Mouse (Mus musculus): ENCODE measurements around the gene Sbk2.

DNA sequence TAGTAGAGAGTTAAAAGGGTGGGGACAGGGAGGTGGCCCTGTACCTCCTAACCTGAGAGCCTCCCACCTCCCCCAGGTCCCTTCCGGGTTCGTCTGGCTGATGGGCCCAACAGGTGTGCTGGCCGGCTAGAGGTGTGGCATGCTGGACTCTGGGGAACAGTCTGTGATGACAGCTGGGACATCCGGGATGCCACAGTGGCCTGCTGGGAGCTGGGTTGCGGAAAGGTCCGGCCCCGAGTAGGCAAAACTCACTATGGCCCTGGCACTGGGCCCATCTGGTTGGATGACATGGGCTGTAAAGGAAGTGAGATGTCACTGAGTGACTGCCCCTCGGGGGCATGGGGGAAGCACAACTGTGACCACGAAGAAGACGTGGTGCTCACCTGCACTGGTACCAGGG is 27.4 kb downstream of the Sbk2 start:
- TF ChIP-seq POLR2A (IDR thresholded peaks at IDR 0.05; ENCODE audit: extremely low read depth, insufficient read depth, low read length), result no peak
- TF ChIP-seq CTCF (IDR thresholded peaks at IDR 0.05; ENCODE audit: low read depth, low read length), result no peak
